Mouse (Mus musculus) kidney, embryonic 14.5 days (tissue): ENCODE results near the gene Tagap1. TPM values are rescaled to one million over a fixed set of nuclear protein-coding genes. Genes with fewer than 3 reads are reported as not detected.
"Not testable (repeated sequence)": the region's sequence is repeated elsewhere in the genome, so short reads cannot be mapped to it uniquely, and the experiment has no call there.

ENCODE experiments used
- ATAC-seq: fragments of 200-750 bp; cut with Nextera tagmentation; 2 replicates; pipeline ENCODE4 v1.8.0; 2017; ENCODE audit warnings: moderate number of reproducible peaks, mild to moderate bottlenecking, moderate TSS enrichment, moderate library complexity; ENCODE audit not compliant: low FRiP score, low TSS enrichment
- H3K27ac ChIP-seq: fragments of 300-500 bp; sonication (generic); 2 replicates; pipeline ENCODE4 v1.5.1; 2014; ENCODE audit warnings: low read depth, mild to moderate bottlenecking, low read length, moderate library complexity, mixed read lengths
- H3K27me3 ChIP-seq: fragments of 300-500 bp; sonication (generic); 2 replicates; pipeline ENCODE4 v1.6.1; 2014; ENCODE audit warnings: mild to moderate bottlenecking, low read length; ENCODE audit not compliant: control insufficient read depth, insufficient read depth
- H3K36me3 ChIP-seq: fragments of 300-500 bp; sonication (generic); 2 replicates; pipeline ENCODE4 v1.6.1; 2014; ENCODE audit warnings: low read length, mixed read lengths; ENCODE audit not compliant: control insufficient read depth, insufficient read depth
- H3K4me1 ChIP-seq: fragments of 300-500 bp; sonication (generic); 2 replicates; pipeline ENCODE4 v1.6.1; 2014; ENCODE audit warnings: low read length, mixed read lengths; ENCODE audit not compliant: control insufficient read depth, insufficient read depth
- H3K4me2 ChIP-seq: fragments of 300-500 bp; sonication (generic); replicated peaks from 2 replicates; pipeline ENCODE4 v1.6.1; 2014; ENCODE audit warnings: low read depth, mild to moderate bottlenecking, low read length
- H3K4me3 ChIP-seq: fragments of 300-500 bp; sonication (generic); 2 replicates; pipeline ENCODE4 v1.5.1; 2014; ENCODE audit warnings: mild to moderate bottlenecking, low read length
- H3K9ac ChIP-seq: fragments of 300-500 bp; sonication (generic); 2 replicates; pipeline ENCODE4 v1.6.1; 2014; ENCODE audit warnings: low read depth, mild to moderate bottlenecking, low read length, moderate library complexity
- H3K9me3 ChIP-seq: fragments of 300-500 bp; sonication (generic); 2 replicates; pipeline ENCODE4 v1.6.1; 2016; ENCODE audit warnings: low read length; ENCODE audit not compliant: control insufficient read depth
- WGBS: fragments of 180-500 bp; shearing (Covaris S2); extraction: QIAGEN DNeasy Blood & Tissue Kit; methylation state at CpG from one replicate; pipeline ENCODE4 v1.1.7; 2014; 5-methylcytosine and 5-hydroxymethylcytosine counted together
- polyA plus RNA-seq: library from polyadenylated mRNA; unstranded; fragments of >200 nt; fragmentation: Nextera tagmentation; extraction: Ambion mirVana; gene quantifications from 2 replicates; pipeline ENCODE4 v1.2.1, GENCODE M21; 2014

Gene Tagap1
- polyA plus RNA-seq, 1 experiment from 2014 or later: 80.2 TPM

GRCm38 (mm10) chr17:6967673-6968072 lies 6.7 kb upstream of the Tagap1 start:
- not testable (repeated sequence) for H3K9me3 ChIP-seq, H3K4me2 ChIP-seq, H3K27me3 ChIP-seq, H3K36me3 ChIP-seq, H3K27ac ChIP-seq, H3K4me1 ChIP-seq, ATAC-seq, H3K4me3 ChIP-seq, H3K9ac ChIP-seq
- WGBS: no CpG with 5 or more reads among the region's 1 CpGs

- not testable (repeated sequence) for H3K27ac ChIP-seq, H3K4me2 ChIP-seq, H3K4me1 ChIP-seq, H3K27me3 ChIP-seq, H3K9ac ChIP-seq, H3K4me3 ChIP-seq, H3K36me3 ChIP-seq, H3K9me3 ChIP-seq, ATAC-seq
- 2% methylated on average over 5 of the region's 6 CpGs for WGBS
These were observed 4.4 kb upstream of the Tagap1 start for GRCm38 (mm10) chr17:6965364-6965763.

GRCm38 (mm10) chr17:6962936-6963335 lies 2.0 kb upstream of the Tagap1 start:
- H3K36me3 ChIP-seq, H3K4me2 ChIP-seq, H3K9me3 ChIP-seq, H3K27ac ChIP-seq, H3K9ac ChIP-seq, H3K27me3 ChIP-seq, H3K4me3 ChIP-seq, ATAC-seq, H3K4me1 ChIP-seq: not testable (repeated sequence)
- WGBS: 47% methylated on average over 4 of the region's 4 CpGs

GRCm38 (mm10) chr17:6962339-6962738 lies 1.4 kb upstream of the Tagap1 start:
- H3K36me3 ChIP-seq, ATAC-seq, H3K9me3 ChIP-seq, H3K4me1 ChIP-seq, H3K27me3 ChIP-seq, H3K4me3 ChIP-seq, H3K27ac ChIP-seq, H3K9ac ChIP-seq, H3K4me2 ChIP-seq: not testable (repeated sequence)
- 79% methylated on average over 3 of the region's 6 CpGs for WGBS

- H3K4me1 ChIP-seq, H3K9me3 ChIP-seq, H3K9ac ChIP-seq, H3K36me3 ChIP-seq, H3K27me3 ChIP-seq, H3K27ac ChIP-seq: not testable (repeated sequence)
- peak overlapping the region; percentile 44 for H3K4me3 ChIP-seq
- ATAC-seq: peak; percentile 97
- WGBS: under 1% methylated on average over 12 of the region's 48 CpGs
- H3K4me2 ChIP-seq: peak overlapping the region; percentile 29; the same call in 1 of the 2 replicates
These were observed 435 bp upstream of the Tagap1 start for GRCm38 (mm10) chr17:6961181-6962000.

- Histone ChIP-seq H3K9ac (peak overlapping the region; percentile 60; the same call in 1 of the 2 replicates), H3K4me2 (peak overlapping the region; percentile 36; the same call in 1 of the 2 replicates), H3K4me3 (peak overlapping the region; percentile 44)
- H3K9me3 ChIP-seq, H3K4me1 ChIP-seq, H3K27ac ChIP-seq, H3K27me3 ChIP-seq, ATAC-seq, H3K36me3 ChIP-seq: not testable (repeated sequence)
- 1% methylated on average over 11 of the region's 12 CpGs for WGBS
These were observed 607 bp downstream of the Tagap1 start for GRCm38 (mm10) chr17:6960349-6960748.

- 75% methylated on average over 3 of the region's 6 CpGs for WGBS
- peak overlapping the region; percentile 44 for H3K4me3 ChIP-seq
- H3K4me1 ChIP-seq: not testable (repeated sequence)
These were observed 1.3 kb downstream of the Tagap1 start for GRCm38 (mm10) chr17:6959543-6960259.

GRCm38 (mm10) chr17:6958881-6959280 lies 2.1 kb downstream of the Tagap1 start:
- not testable (repeated sequence) for H3K9ac ChIP-seq, H3K36me3 ChIP-seq, H3K4me2 ChIP-seq, ATAC-seq, H3K4me1 ChIP-seq, H3K9me3 ChIP-seq, H3K27ac ChIP-seq, H3K27me3 ChIP-seq, H3K4me3 ChIP-seq
- WGBS: 82% methylated on average over 5 of the region's 8 CpGs

More at GRCm38 (mm10) chr17:6959543-6960259, 1.3 kb downstream of the Tagap1 start:
- not testable (repeated sequence) for H3K9ac ChIP-seq, H3K27ac ChIP-seq, H3K9me3 ChIP-seq, H3K36me3 ChIP-seq, ATAC-seq, H3K27me3 ChIP-seq
- H3K4me2 ChIP-seq: peak overlapping the region; percentile 36

- not testable (repeated sequence) for H3K9me3 ChIP-seq, H3K36me3 ChIP-seq, H3K27me3 ChIP-seq, H3K4me1 ChIP-seq
- Histone ChIP-seq H3K27ac (peak overlapping the region; percentile 73; the same call in 1 of the 2 replicates), H3K4me2 (peak overlapping the region; percentile 56), H3K9ac (peak overlapping the region; percentile 47; the same call in 1 of the 2 replicates), H3K4me3 (peak overlapping the region; percentile 51)
- peak; percentile 45; the same call in 1 of the 2 replicates for ATAC-seq
- 10% methylated on average over 9 of the region's 9 CpGs for WGBS
These were observed 12.2 kb downstream of the Tagap1 start for GRCm38 (mm10) chr17:6948769-6949228.
